Mouse (Mus musculus) liver, embryonic 15.5 days (tissue): Measurements from ENCODE around the gene Pde4dip. TPM values are rescaled to one million over a fixed set of nuclear protein-coding genes. Genes with fewer than 3 reads are reported as not detected.

Source experiments
- ATAC-seq: fragments of 200-750 bp; cut with Nextera tagmentation; 2 replicates; pipeline ENCODE4 v1.8.0; 2017; ENCODE audit warnings: moderate number of reproducible peaks, mild to moderate bottlenecking, moderate library complexity; ENCODE audit not compliant: insufficient read depth
- H3K27ac ChIP-seq: fragments of 300-500 bp; sonication (generic); replicated peaks from 2 replicates; pipeline ENCODE4 v1.5.1; 2015; ENCODE audit warnings: mild to moderate bottlenecking, inconsistent platforms
- H3K27me3 ChIP-seq: fragments of 300-500 bp; sonication (generic); 2 replicates; pipeline ENCODE4 v1.6.1; 2015; ENCODE audit warnings: mild to moderate bottlenecking, inconsistent platforms
- H3K36me3 ChIP-seq: fragments of 300-500 bp; sonication (generic); replicated peaks from 2 replicates; pipeline ENCODE4 v1.6.1; 2015; ENCODE audit warnings: moderate library complexity, mild to moderate bottlenecking, inconsistent platforms
- H3K4me1 ChIP-seq: fragments of 300-500 bp; sonication (generic); replicated peaks from 2 replicates; pipeline ENCODE4 v1.6.1; 2015; ENCODE audit warnings: inconsistent platforms
- H3K4me2 ChIP-seq: fragments of 300-500 bp; sonication (generic); 2 replicates; pipeline ENCODE4 v1.6.1; 2015; ENCODE audit warnings: moderate library complexity, mild to moderate bottlenecking, inconsistent platforms
- H3K4me3 ChIP-seq: fragments of 300-500 bp; sonication (generic); replicated peaks from 2 replicates; pipeline ENCODE4 v1.5.1; 2015; ENCODE audit warnings: mild to moderate bottlenecking, inconsistent platforms
- H3K9ac ChIP-seq: fragments of 300-500 bp; sonication (generic); 2 replicates; pipeline ENCODE4 v1.6.1; 2015; ENCODE audit warnings: moderate library complexity, mild to moderate bottlenecking, inconsistent platforms
- H3K9me3 ChIP-seq: fragments of 300-500 bp; sonication (generic); replicated peaks from 2 replicates; pipeline ENCODE4 v1.6.1; 2016; ENCODE audit warnings: inconsistent platforms
- WGBS: fragments of 180-500 bp; shearing (Covaris S2); methylation state at CpG from one replicate; pipeline ENCODE4 v1.1.7; 2015; ENCODE audit warnings: mixed read lengths; ENCODE audit not compliant: insufficient replicate concordance; 5-methylcytosine and 5-hydroxymethylcytosine counted together
- polyA plus RNA-seq: library from polyadenylated mRNA; unstranded; fragments of >200 nt; fragmentation: Nextera tagmentation; extraction: Ambion mirVana; gene quantifications from 2 replicates; pipeline ENCODE4 v1.2.1, GENCODE M21; 2015

The Pde4dip gene
- polyA plus RNA-seq, 1 experiment from 2014 or later = 9.6 TPM

DNA sequence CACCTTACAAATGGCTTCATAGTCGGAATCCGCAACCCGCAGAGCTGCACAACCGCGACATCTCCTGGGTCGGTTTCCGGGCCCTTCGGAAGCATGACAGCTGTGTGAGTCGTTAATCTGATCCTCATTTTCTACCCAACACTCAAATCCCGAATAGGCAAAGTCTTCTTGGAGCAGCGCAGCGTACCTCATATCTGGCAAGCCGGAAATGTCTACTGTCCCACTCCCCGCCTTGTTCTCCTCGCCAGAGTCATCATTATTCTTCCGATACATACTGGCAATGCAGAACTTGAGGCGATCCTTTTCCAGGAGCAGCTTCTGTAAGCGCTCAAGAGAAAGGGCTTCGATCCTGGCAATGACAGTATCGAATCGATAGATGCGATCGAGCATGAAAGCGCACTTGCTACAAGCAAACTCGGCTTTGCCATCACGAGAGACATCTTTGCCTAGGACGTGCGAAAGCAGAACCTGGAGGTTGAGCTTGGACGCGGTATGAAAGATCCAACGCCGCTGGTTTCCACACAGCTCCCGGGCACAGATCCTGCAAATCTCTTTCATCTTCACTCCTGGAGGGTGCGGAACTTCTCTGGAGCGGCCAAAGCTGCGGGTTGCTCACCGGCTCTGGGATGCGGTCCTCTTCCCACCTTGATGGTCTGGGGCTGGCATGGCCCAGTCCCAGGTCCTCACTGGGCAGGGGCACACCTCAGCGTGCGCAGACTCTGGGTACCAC, 121.3 kb downstream of the Pde4dip start:
- Histone ChIP-seq H3K27ac (peak overlapping the region; percentile 64), H3K27me3 (peaks cover 27% of the 10 kb centered on the region), H3K4me2 (peak overlapping the region; percentile 81), H3K4me1 (peaks cover 15% of the 10 kb centered on the region), H3K9ac (peak overlapping the region; percentile 48), H3K9me3 (no peaks in the 10 kb centered on the region), H3K4me3 (peak overlapping the region; percentile 67), H3K36me3 (no peaks in the 10 kb centered on the region)
- no peak for ATAC-seq
- 5% methylated on average over 40 of the region's 40 CpGs for WGBS

- H3K4me2 ChIP-seq = peak overlapping the region; percentile 81
- no peak overlapping the region for H3K9ac ChIP-seq
- H3K9me3 ChIP-seq = no peaks in the 10 kb centered on the region
- peaks cover 27% of the 10 kb centered on the region for H3K27me3 ChIP-seq
- H3K4me3 ChIP-seq = peak overlapping the region; percentile 67
- no peak overlapping the region for H3K27ac ChIP-seq
- no peaks in the 10 kb centered on the region for H3K36me3 ChIP-seq
- no peak for ATAC-seq
- WGBS = 50% methylated on average over 9 of the region's 9 CpGs
- peaks cover 15% of the 10 kb centered on the region for H3K4me1 ChIP-seq
Measured at GRCm38 (mm10) chr3:97766459-97766858, 122.0 kb downstream of the Pde4dip start.

DNA sequence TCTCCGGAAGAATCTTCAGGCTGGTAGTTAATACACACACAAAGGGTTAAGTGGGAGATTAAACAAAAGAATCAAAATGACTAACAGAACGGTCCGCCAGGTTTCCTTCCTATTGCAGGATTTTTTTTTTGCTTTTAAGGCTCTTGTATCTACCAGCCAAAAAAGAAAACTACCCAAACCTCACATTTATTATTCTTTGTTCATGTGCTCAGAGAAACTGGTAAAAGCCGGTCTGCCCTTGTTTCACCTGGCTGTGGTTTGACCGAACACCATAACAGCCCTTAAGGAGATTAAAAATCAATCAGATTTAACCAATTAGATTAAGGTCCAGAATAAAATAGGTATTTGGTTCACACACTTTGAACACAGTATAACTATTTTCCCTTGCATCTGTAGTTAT, 124.4 kb downstream of the Pde4dip start:
- H3K27ac ChIP-seq = no peak overlapping the region
- 65% methylated on average over 5 of the region's 5 CpGs for WGBS
- ATAC-seq = no peak
- no peak overlapping the region for H3K9ac ChIP-seq
- peaks cover 27% of the 10 kb centered on the region for H3K27me3 ChIP-seq
- peaks cover 15% of the 10 kb centered on the region for H3K4me1 ChIP-seq
- H3K4me2 ChIP-seq = 0 out of 2 replicates have a peak overlapping the region, but pooled peaks have one; percentile 4
- H3K36me3 ChIP-seq = no peaks in the 10 kb centered on the region
- H3K4me3 ChIP-seq = no peak overlapping the region
- H3K9me3 ChIP-seq = no peaks in the 10 kb centered on the region

DNA sequence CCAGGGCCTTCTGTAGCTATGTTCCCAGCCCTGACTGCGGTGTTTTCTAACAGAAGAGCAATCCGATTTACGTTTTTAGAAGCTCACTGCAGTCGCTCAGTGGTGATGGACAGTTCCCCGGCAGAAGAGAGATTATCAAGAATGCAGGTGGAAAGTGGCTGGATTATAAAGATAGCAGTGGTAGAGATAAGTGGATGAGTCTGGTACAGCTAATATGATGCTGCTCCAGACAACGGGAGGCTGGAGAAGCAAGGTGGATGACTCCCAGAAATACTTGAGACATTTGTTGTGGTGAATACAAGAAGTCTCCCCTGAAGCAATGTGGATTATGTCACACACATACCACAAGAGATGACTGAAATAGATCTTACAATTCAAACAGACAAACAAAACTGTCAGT, 126.6 kb downstream of the Pde4dip start:
- H3K4me3 ChIP-seq = no peak overlapping the region
- no peaks in the 10 kb centered on the region for H3K9me3 ChIP-seq
- no peak overlapping the region for H3K27ac ChIP-seq
- H3K4me1 ChIP-seq = 0 out of 2 replicates have a peak, but pooled peaks cover 4% of the 10 kb centered on the region
- no peak overlapping the region for H3K4me2 ChIP-seq
- ATAC-seq = no peak
- WGBS = 59% methylated on average over 6 of the region's 6 CpGs
- H3K36me3 ChIP-seq = no peaks in the 10 kb centered on the region
- H3K9ac ChIP-seq = no peak overlapping the region
- peaks cover 15% of the 10 kb centered on the region for H3K27me3 ChIP-seq

GRCm38 (mm10) chr3:97761168-97761567, 127.3 kb downstream of the Pde4dip start:
- H3K9ac ChIP-seq = no peak overlapping the region
- no peaks in the 10 kb centered on the region for H3K36me3 ChIP-seq
- H3K4me2 ChIP-seq = no peak overlapping the region
- WGBS = 54% methylated on average over 5 of the region's 5 CpGs
- no peak overlapping the region for H3K27ac ChIP-seq
- H3K9me3 ChIP-seq = no peaks in the 10 kb centered on the region
- no peaks in the 10 kb centered on the region for H3K4me1 ChIP-seq
- ATAC-seq = no peak
- no peak overlapping the region for H3K4me3 ChIP-seq
- H3K27me3 ChIP-seq = peaks cover 8% of the 10 kb centered on the region

DNA sequence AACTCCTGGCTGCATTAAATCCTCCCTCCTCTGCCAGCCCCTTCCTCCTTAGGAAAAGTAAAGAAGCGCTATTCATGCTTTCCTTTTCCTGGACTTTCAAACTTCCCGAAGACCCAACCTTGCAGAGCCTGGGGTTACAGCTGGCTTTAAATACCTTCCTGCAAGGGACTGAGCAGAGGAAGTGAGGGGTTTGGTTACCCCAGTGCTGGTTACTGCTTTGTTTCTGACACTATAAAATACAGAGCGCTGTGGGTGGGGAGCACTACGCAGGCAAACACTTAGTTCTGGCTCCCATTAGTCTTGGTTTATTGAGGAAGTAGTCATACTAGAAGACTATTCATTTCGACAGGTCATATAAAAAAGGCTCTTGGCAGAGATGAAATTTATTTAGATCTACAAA, 128.7 kb downstream of the Pde4dip start:
- WGBS = 56% methylated on average over 5 of the region's 5 CpGs
- no peaks in the 10 kb centered on the region for H3K27me3 ChIP-seq
- no peaks in the 10 kb centered on the region for H3K4me1 ChIP-seq
- H3K27ac ChIP-seq = no peak overlapping the region
- H3K4me3 ChIP-seq = no peak overlapping the region
- no peak for ATAC-seq
- no peak overlapping the region for H3K9ac ChIP-seq
- H3K9me3 ChIP-seq = no peaks in the 10 kb centered on the region
- H3K36me3 ChIP-seq = 0 out of 2 replicates have a peak, but pooled peaks cover 3% of the 10 kb centered on the region
- H3K4me2 ChIP-seq = no peak overlapping the region

DNA sequence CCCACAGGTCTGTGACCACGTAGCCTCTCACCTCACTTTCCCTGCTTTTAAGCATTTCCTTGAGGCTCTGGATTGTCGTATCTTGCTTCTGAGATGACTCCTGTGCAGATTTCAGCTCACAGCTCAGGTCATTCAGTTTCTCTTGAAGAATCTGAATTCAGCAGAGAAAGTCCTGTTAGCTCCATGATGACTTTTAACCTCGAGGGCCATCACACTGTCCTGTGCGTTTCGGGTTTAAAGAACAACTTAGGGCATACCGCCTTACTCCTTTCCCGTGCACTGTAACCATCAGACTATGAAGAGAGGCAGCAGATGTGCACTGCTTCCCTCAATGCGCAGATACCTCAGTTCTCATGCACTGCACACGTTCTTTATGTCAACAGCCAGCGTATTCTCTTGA, 131.0 kb downstream of the Pde4dip start:
- H3K9ac ChIP-seq = no peak overlapping the region
- 73% methylated on average over 10 of the region's 10 CpGs for WGBS

GRCm38 (mm10) chr3:97756283-97757074, 132.0 kb downstream of the Pde4dip start:
- Histone ChIP-seq H3K36me3 (peaks cover 14% of the 10 kb centered on the region), H3K9me3 (no peaks in the 10 kb centered on the region), H3K9ac (no peak overlapping the region), H3K4me1 (no peaks in the 10 kb centered on the region), H3K4me2 (0 out of 2 replicates have a peak overlapping the region, but pooled peaks have one; percentile 2), H3K4me3 (no peak overlapping the region), H3K27ac (peak overlapping the region; percentile 67), H3K27me3 (no peaks in the 10 kb centered on the region)
- WGBS = 70% methylated on average over 20 of the region's 20 CpGs
- ATAC-seq = peak; percentile 90

More for the DNA sequence above, 131.0 kb downstream of the Pde4dip start:
- no peak for ATAC-seq
- Histone ChIP-seq H3K9me3 (no peaks in the 10 kb centered on the region), H3K27ac (0 out of 2 replicates have a peak overlapping the region, but pooled peaks have one; percentile 59), H3K4me1 (no peaks in the 10 kb centered on the region), H3K4me2 (no peak overlapping the region), H3K27me3 (no peaks in the 10 kb centered on the region), H3K4me3 (no peak overlapping the region), H3K36me3 (peaks cover 14% of the 10 kb centered on the region)

GRCm38 (mm10) chr3:97755411-97755810, 133.1 kb downstream of the Pde4dip start:
- no peak overlapping the region for H3K9ac ChIP-seq
- peaks cover 14% of the 10 kb centered on the region for H3K36me3 ChIP-seq
- H3K4me2 ChIP-seq = no peak overlapping the region
- no peaks in the 10 kb centered on the region for H3K27me3 ChIP-seq
- H3K27ac ChIP-seq = no peak overlapping the region
- no peaks in the 10 kb centered on the region for H3K9me3 ChIP-seq
- ATAC-seq = no peak
- H3K4me1 ChIP-seq = no peaks in the 10 kb centered on the region
- H3K4me3 ChIP-seq = no peak overlapping the region
- WGBS = 81% methylated on average over 14 of the region's 14 CpGs

GRCm38 (mm10) chr3:97752901-97753300, 135.6 kb downstream of the Pde4dip start:
- WGBS = 69% methylated on average over 3 of the region's 3 CpGs
- no peak for ATAC-seq
- Histone ChIP-seq H3K9ac (no peak overlapping the region), H3K4me1 (no peaks in the 10 kb centered on the region), H3K4me2 (no peak overlapping the region), H3K36me3 (peaks cover 27% of the 10 kb centered on the region), H3K9me3 (no peaks in the 10 kb centered on the region), H3K27me3 (no peaks in the 10 kb centered on the region), H3K27ac (no peak overlapping the region), H3K4me3 (no peak overlapping the region)

GRCm38 (mm10) chr3:97751566-97751965, 136.9 kb downstream of the Pde4dip start:
- ATAC-seq = no peak
- H3K36me3 ChIP-seq = peaks cover 30% of the 10 kb centered on the region

More at GRCm38 (mm10) chr3:97751566-97751965, 136.9 kb downstream of the Pde4dip start:
- 84% methylated on average over 21 of the region's 21 CpGs for WGBS
- Histone ChIP-seq H3K9me3 (no peaks in the 10 kb centered on the region), H3K27ac (no peak overlapping the region), H3K9ac (no peak overlapping the region), H3K4me2 (no peak overlapping the region), H3K4me1 (no peaks in the 10 kb centered on the region), H3K27me3 (no peaks in the 10 kb centered on the region), H3K4me3 (no peak overlapping the region)
